Mouse (Mus musculus) gastrocnemius, postnatal 25 days (tissue): ENCODE data around the gene Rac3. TPM values are rescaled to one million over a fixed set of nuclear protein-coding genes. Genes with fewer than 3 reads are reported as not detected.

Experiments
- total RNA-seq, 2 experiments: library from RNA; stranded (reverse); gene quantifications; 1 replicate in 1 of 2; 2 replicates in 1 of 2; pipeline ENCODE4 v1.2.3; 2021

Rac3 gene
- total RNA-seq, 2 experiments from 2014 or later = 1.2 TPM

Other genes starting within 250 kb of the Rac3 start
- 100 to 1,000 TPM; 156 to 166 TPM for gene Mrpl12, start 236.9 kb upstream of the Rac3 start, total RNA-seq
- 1 to 10 TPM; 3.2 to 8.7 TPM for gene Slc25a10, start 229.6 kb upstream of the Rac3 start, total RNA-seq
- gene Gcgr, start 190.8 kb upstream of the Rac3 start, total RNA-seq = under 1 TPM in 1 of 2 experiments, not detected in 1; 0.31 TPM
- gene Mcrip1, start 171.7 kb upstream of the Rac3 start, total RNA-seq = 10 to 100 TPM; 21.4 to 23.7 TPM
- 100 to 1,000 TPM in 1 of 2 experiments, 10 to 100 TPM in 1; 92.3 to 377 TPM for gene Ppp1r27, start 170.3 kb upstream of the Rac3 start, total RNA-seq
- 100 to 1,000 TPM; 192 to 198 TPM for gene P4hb, start 148.2 kb upstream of the Rac3 start, total RNA-seq
- gene Arhgdia, start 139.8 kb upstream of the Rac3 start, total RNA-seq = 10 to 100 TPM; 80.1 to 95.2 TPM
- 10 to 100 TPM; 39.1 to 40.5 TPM for gene Alyref, start 123.1 kb upstream of the Rac3 start, total RNA-seq
- gene Anapc11, start 123.0 kb upstream of the Rac3 start, total RNA-seq = 10 to 100 TPM; 50.7 to 51.6 TPM
- not detected for gene Npb, start 113.0 kb upstream of the Rac3 start, total RNA-seq
- 10 to 100 TPM; 30.7 to 34.7 TPM for gene Pcyt2, start 103.5 kb upstream of the Rac3 start, total RNA-seq
- gene Sirt7, start 96.2 kb upstream of the Rac3 start, total RNA-seq = 1 to 10 TPM; 4.3 to 7.2 TPM
- 10 to 100 TPM; 41.8 to 47.1 TPM for gene Mafg, start 87.9 kb upstream of the Rac3 start, total RNA-seq
- 1 to 10 TPM; 6.7 to 6.8 TPM for gene Pycr1, start 77.7 kb upstream of the Rac3 start, total RNA-seq
- gene Myadml2, start 73.3 kb upstream of the Rac3 start, total RNA-seq = 100 to 1,000 TPM; 121 to 134 TPM
- gene Notum, start 60.3 kb upstream of the Rac3 start, total RNA-seq = under 1 TPM in 1 of 2 experiments, not detected in 1; 0.18 TPM
- 10 to 100 TPM; 25.8 to 28.8 TPM for gene Aspscr1, start 48.5 kb upstream of the Rac3 start, total RNA-seq
- gene Cenpx, start 7.7 kb upstream of the Rac3 start, total RNA-seq = 10 to 100 TPM; 25.4 to 32.7 TPM
- gene Lrrc45, start 7.5 kb upstream of the Rac3 start, total RNA-seq = 1 to 10 TPM; 4.0 to 4.3 TPM
- 1 to 10 TPM; 5.8 to 6.0 TPM for gene Dcxr, start 5.8 kb downstream of the Rac3 start, total RNA-seq
- 10 to 100 TPM in 1 of 2 experiments, 1 to 10 TPM in 1; 9.6 to 16.9 TPM for gene Cbr2, start 10.6 kb downstream of the Rac3 start, total RNA-seq
- gene Hmga1b, start 41.3 kb downstream of the Rac3 start, total RNA-seq = 10 to 100 TPM; 17.1 to 19.8 TPM
- 10 to 100 TPM in 1 of 2 experiments, 1 to 10 TPM in 1; 9.6 to 11.0 TPM for gene Rfng, start 62.7 kb downstream of the Rac3 start, total RNA-seq
- gene Gps1, start 62.8 kb downstream of the Rac3 start, total RNA-seq = 10 to 100 TPM; 50.3 to 53.0 TPM
- 10 to 100 TPM; 32.6 to 36.2 TPM for gene Dus1l, start 74.9 kb downstream of the Rac3 start, total RNA-seq
- 10 to 100 TPM; 11.1 to 59.9 TPM for gene Fasn, start 103.1 kb downstream of the Rac3 start, total RNA-seq
- gene Ccdc57, start 211.4 kb downstream of the Rac3 start, total RNA-seq = 1 to 10 TPM; 2.8 to 2.9 TPM
- gene Slc16a3, start 227.0 kb downstream of the Rac3 start, total RNA-seq = 100 to 1,000 TPM; 313 to 418 TPM